Mouse (Mus musculus) limb, embryonic 12.5 days (tissue): Measurements from ENCODE around the gene H2afx. TPM values are rescaled to one million over a fixed set of nuclear protein-coding genes. Genes with fewer than 3 reads are reported as not detected.
"Not testable (repeated sequence)": the region's sequence is repeated elsewhere in the genome, so short reads cannot be mapped to it uniquely, and the experiment has no call there.

Experiments used
- ATAC-seq: fragments of 200-750 bp; cut with Nextera tagmentation; 2 replicates; pipeline ENCODE4 v1.8.0; 2017; ENCODE audit warnings: low read depth, moderate TSS enrichment; ENCODE audit not compliant: insufficient number of reproducible peaks, insufficient read depth, low FRiP score, low TSS enrichment
- H3K27ac ChIP-seq: fragments of 300-500 bp; sonication (generic); 2 replicates; pipeline ENCODE4 v1.5.1; 2016; ENCODE audit warnings: mild to moderate bottlenecking, moderate library complexity
- H3K27me3 ChIP-seq: fragments of 300-500 bp; sonication (generic); 2 replicates; pipeline ENCODE4 v1.6.1; 2016; ENCODE audit warnings: mild to moderate bottlenecking, moderate library complexity
- H3K36me3 ChIP-seq: fragments of 300-500 bp; sonication (generic); 2 replicates; pipeline ENCODE4 v1.6.1; 2016; ENCODE audit warnings: mild to moderate bottlenecking, moderate library complexity
- H3K4me1 ChIP-seq: fragments of 300-500 bp; sonication (generic); replicated peaks from 2 replicates; pipeline ENCODE4 v1.6.1; 2016
- H3K4me2 ChIP-seq: fragments of 300-500 bp; sonication (generic); 2 replicates; pipeline ENCODE4 v1.6.1; 2016; ENCODE audit warnings: mild to moderate bottlenecking, moderate library complexity
- H3K4me3 ChIP-seq: fragments of 300-500 bp; sonication (generic); replicated peaks from 2 replicates; pipeline ENCODE4 v1.5.1; 2016; ENCODE audit warnings: mild to moderate bottlenecking
- H3K9ac ChIP-seq: fragments of 300-500 bp; sonication (generic); replicated peaks from 2 replicates; pipeline ENCODE4 v1.6.1; 2016; ENCODE audit warnings: mild to moderate bottlenecking, moderate library complexity
- H3K9me3 ChIP-seq: fragments of 300-500 bp; sonication (generic); 2 replicates; pipeline ENCODE4 v1.6.1; 2016; ENCODE audit warnings: mild to moderate bottlenecking, moderate library complexity
- WGBS: fragments of 180-500 bp; shearing (Covaris S2); methylation state at CpG from one replicate; pipeline ENCODE4 v1.1.7; 2016; 5-methylcytosine and 5-hydroxymethylcytosine counted together
- polyA plus RNA-seq: library from polyadenylated mRNA; unstranded; fragments of >200 nt; fragmentation: Nextera tagmentation; extraction: Ambion mirVana; gene quantifications from 2 replicates; pipeline ENCODE4 v1.2.1, GENCODE M21; 2016

The H2afx gene
- 429 and 481 TPM in 2 replicates for polyA plus RNA-seq

- WGBS: under 1% methylated on average over 91 of the region's 91 CpGs
- H3K36me3 ChIP-seq: peaks cover 74% of the 10 kb centered on the region
- peak within 1 kb of the TSS; percentile 94 for H3K9ac ChIP-seq
- no peaks in the 10 kb centered on the region for H3K9me3 ChIP-seq
- H3K27ac ChIP-seq: peak within 1 kb of the TSS; percentile 98
- peaks cover 17% of the 10 kb centered on the region for H3K4me1 ChIP-seq
- ATAC-seq: peak; percentile 95
- H3K4me2 ChIP-seq: peak within 1 kb of the TSS; percentile 75
- peak within 1 kb of the TSS; percentile 80 for H3K4me3 ChIP-seq
- no peaks in the 10 kb centered on the region for H3K27me3 ChIP-seq
Observed at GRCm38 (mm10) chr9:44334396-44335330, at the start of gene H2afx. H2afx (plus strand) TSS chr9:44334694.

- Histone ChIP-seq H3K27me3 (peaks cover 46% of the 10 kb centered on the region), H3K27ac (no peak overlapping the region), H3K4me3 (peak overlapping the region; percentile 76), H3K9me3 (0 out of 2 replicates have a peak, but pooled peaks cover 6% of the 10 kb centered on the region), H3K36me3 (peaks cover 14% of the 10 kb centered on the region), H3K9ac (peak overlapping the region; percentile 81; the same call in 1 of the 2 replicates), H3K4me1 (peaks cover 16% of the 10 kb centered on the region), H3K4me2 (peak overlapping the region; percentile 95; the same call in 1 of the 2 replicates)
- no peak for ATAC-seq
- 14% methylated on average over 6 of the region's 6 CpGs for WGBS
Observed at GRCm38 (mm10) chr9:44286256-44286850, 48.1 kb upstream of the H2afx start.

- ATAC-seq: no peak; the same call in 1 of the 2 replicates
- H3K27ac ChIP-seq: no peak overlapping the region
- WGBS: 9% methylated on average over 11 of the region's 11 CpGs
Observed at GRCm38 (mm10) chr9:44287003-44287400, 47.5 kb upstream of the H2afx start.

GRCm38 (mm10) chr9:44287401-44288075, 47.0 kb upstream of the H2afx start:
- peak overlapping the region; percentile 81 for H3K9ac ChIP-seq
- WGBS: under 1% methylated on average over 47 of the region's 47 CpGs
- peak; percentile 50 for ATAC-seq
- H3K4me1 ChIP-seq: peaks cover 16% of the 10 kb centered on the region
- peak overlapping the region; percentile 76 for H3K4me3 ChIP-seq
- H3K27me3 ChIP-seq: peaks cover 46% of the 10 kb centered on the region
- H3K4me2 ChIP-seq: peak overlapping the region; percentile 95
- H3K27ac ChIP-seq: no peak overlapping the region
- H3K9me3 ChIP-seq: 0 out of 2 replicates have a peak, but pooled peaks cover 6% of the 10 kb centered on the region
- H3K36me3 ChIP-seq: peaks cover 26% of the 10 kb centered on the region

More at GRCm38 (mm10) chr9:44287003-44287400, 47.5 kb upstream of the H2afx start:
- Histone ChIP-seq H3K27me3 (peaks cover 46% of the 10 kb centered on the region), H3K36me3 (peaks cover 21% of the 10 kb centered on the region), H3K4me1 (peaks cover 16% of the 10 kb centered on the region), H3K4me3 (peak overlapping the region; percentile 76), H3K9me3 (0 out of 2 replicates have a peak, but pooled peaks cover 6% of the 10 kb centered on the region), H3K9ac (peak overlapping the region; percentile 81), H3K4me2 (peak overlapping the region; percentile 95)

GRCm38 (mm10) chr9:44288076-44288958, 46.2 kb upstream of the H2afx start, which contains the start of gene Abcg4:
Abcg4 (minus strand) TSS chr9:44288615.
- Histone ChIP-seq H3K27me3 (peaks cover 46% of the 10 kb centered on the region), H3K36me3 (peaks cover 34% of the 10 kb centered on the region), H3K27ac (no peak within 1 kb of the TSS), H3K4me1 (peaks cover 16% of the 10 kb centered on the region), H3K9me3 (0 out of 2 replicates have a peak, but pooled peaks cover 6% of the 10 kb centered on the region), H3K9ac (peak within 1 kb of the TSS; percentile 81), H3K4me3 (peak within 1 kb of the TSS; percentile 76), H3K4me2 (peak within 1 kb of the TSS; percentile 95)
- peak; percentile 2; the same call in 1 of the 2 replicates for ATAC-seq
- under 1% methylated on average over 38 of the region's 38 CpGs for WGBS

- peaks cover 40% of the 10 kb centered on the region for H3K36me3 ChIP-seq
- H3K27ac ChIP-seq: no peak overlapping the region
- WGBS: 8% methylated on average over 11 of the region's 11 CpGs
- H3K4me2 ChIP-seq: peak overlapping the region; percentile 95
- peak overlapping the region; percentile 76 for H3K4me3 ChIP-seq
- ATAC-seq: no peak
- H3K9me3 ChIP-seq: 0 out of 2 replicates have a peak, but pooled peaks cover 6% of the 10 kb centered on the region
- H3K27me3 ChIP-seq: peaks cover 46% of the 10 kb centered on the region
- 0 out of 2 replicates have a peak overlapping the region, but pooled peaks have one; percentile 81 for H3K9ac ChIP-seq
- peaks cover 16% of the 10 kb centered on the region for H3K4me1 ChIP-seq
Observed at GRCm38 (mm10) chr9:44288959-44289291, 45.6 kb upstream of the H2afx start.

GRCm38 (mm10) chr9:44292490-44292889, 42.0 kb upstream of the H2afx start:
- Histone ChIP-seq H3K9ac (no peak overlapping the region), H3K36me3 (peaks cover 73% of the 10 kb centered on the region), H3K4me1 (peaks cover 5% of the 10 kb centered on the region), H3K27me3 (peaks cover 22% of the 10 kb centered on the region), H3K4me3 (no peak overlapping the region), H3K9me3 (0 out of 2 replicates have a peak, but pooled peaks cover 6% of the 10 kb centered on the region), H3K4me2 (no peak overlapping the region), H3K27ac (no peak overlapping the region)
- ATAC-seq: no peak
- WGBS: 70% methylated on average over 3 of the region's 3 CpGs

- H3K4me1 ChIP-seq: peaks cover 13% of the 10 kb centered on the region
- not testable (repeated sequence) for H3K27ac ChIP-seq, H3K9me3 ChIP-seq, H3K4me2 ChIP-seq, ATAC-seq, H3K9ac ChIP-seq, H3K27me3 ChIP-seq, H3K4me3 ChIP-seq
- 95% methylated on average over 3 of the region's 3 CpGs for WGBS
- H3K36me3 ChIP-seq: peaks cover 77% of the 10 kb centered on the region
Observed at GRCm38 (mm10) chr9:44300001-44300400, 34.5 kb upstream of the H2afx start.

- Histone ChIP-seq H3K27ac (peak within 1 kb of the TSS; percentile 56), H3K27me3 (no peaks in the 10 kb centered on the region), H3K36me3 (peaks cover 28% of the 10 kb centered on the region), H3K4me3 (peak within 1 kb of the TSS; percentile 96), H3K4me2 (peak within 1 kb of the TSS; percentile 79), H3K9me3 (no peaks in the 10 kb centered on the region), H3K4me1 (peaks cover 13% of the 10 kb centered on the region), H3K9ac (peak within 1 kb of the TSS; percentile 91)
- WGBS: under 1% methylated on average over 54 of the region's 54 CpGs
- peak; percentile 99 for ATAC-seq
Observed at GRCm38 (mm10) chr9:44305466-44306079, 28.9 kb upstream of the H2afx start, which contains the start of gene Hinfp. Hinfp (minus strand) TSS chr9:44305671.
